Mouse (Mus musculus) cerebellum, adult (tissue): ENCODE data around the gene Mau2.
"Not testable (repeated sequence)": the region's sequence is repeated elsewhere in the genome, so short reads cannot be mapped to it uniquely, and the experiment has no call there.

Experiments used
- ATAC-seq: cut with Nextera tagmentation; 2 replicates; pipeline ENCODE4 v1.9.2; 2017; ENCODE audit warnings: mild to moderate bottlenecking, moderate library complexity, mixed read lengths; ENCODE audit not compliant: insufficient number of reproducible peaks, low FRiP score, low TSS enrichment

Gene Mau2

DNA sequence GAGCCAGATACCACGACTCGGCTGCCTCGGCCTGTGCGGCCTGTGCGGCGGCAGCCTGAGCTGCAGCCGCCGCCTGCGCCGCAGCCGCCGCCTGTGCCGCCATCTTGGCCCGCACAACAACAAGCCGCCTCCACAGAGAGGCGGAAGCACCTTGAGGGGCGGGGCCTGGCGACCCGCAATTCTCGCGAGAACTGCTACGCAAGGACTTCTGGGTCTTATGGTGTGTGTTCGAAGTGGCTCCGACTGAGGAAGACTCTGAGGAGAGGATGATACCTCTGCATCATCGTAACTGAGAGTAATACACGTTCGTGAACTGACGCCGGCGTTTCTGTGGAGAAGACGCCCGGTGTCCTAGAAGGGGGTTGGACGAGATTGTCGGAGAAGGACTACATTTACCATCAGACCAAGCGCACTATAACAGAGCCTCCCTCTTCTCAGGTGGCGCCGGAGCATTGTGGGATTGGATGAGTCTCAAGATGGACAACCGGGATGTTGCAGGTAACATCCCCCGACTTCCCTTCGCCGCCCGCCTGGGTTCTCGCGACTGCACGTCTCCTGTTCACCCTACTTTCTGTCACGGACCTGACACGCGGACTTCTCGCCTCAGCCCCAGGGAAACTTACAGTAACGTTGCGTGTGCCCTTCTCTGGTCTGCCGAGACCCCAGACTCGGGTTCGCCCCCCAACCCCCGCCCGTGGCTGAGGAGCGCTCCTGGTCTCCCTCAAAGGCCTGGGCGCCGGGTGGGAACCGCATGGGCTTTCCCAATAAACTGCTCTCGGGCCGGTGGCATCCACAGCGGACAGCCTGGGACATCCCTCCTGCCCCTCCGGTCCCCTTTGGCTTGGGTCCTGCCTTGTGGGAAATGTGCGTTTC is at the start of gene Mau2, which contains the start of gene Sugp1:
Gene Mau2, minus strand, starts transcription at position 152 of the 873 bp plus-strand sequence.
Gene Sugp1, plus strand, starts transcription at position 231 of the 873 bp plus-strand sequence.
- peak; percentile 96 for ATAC-seq

DNA sequence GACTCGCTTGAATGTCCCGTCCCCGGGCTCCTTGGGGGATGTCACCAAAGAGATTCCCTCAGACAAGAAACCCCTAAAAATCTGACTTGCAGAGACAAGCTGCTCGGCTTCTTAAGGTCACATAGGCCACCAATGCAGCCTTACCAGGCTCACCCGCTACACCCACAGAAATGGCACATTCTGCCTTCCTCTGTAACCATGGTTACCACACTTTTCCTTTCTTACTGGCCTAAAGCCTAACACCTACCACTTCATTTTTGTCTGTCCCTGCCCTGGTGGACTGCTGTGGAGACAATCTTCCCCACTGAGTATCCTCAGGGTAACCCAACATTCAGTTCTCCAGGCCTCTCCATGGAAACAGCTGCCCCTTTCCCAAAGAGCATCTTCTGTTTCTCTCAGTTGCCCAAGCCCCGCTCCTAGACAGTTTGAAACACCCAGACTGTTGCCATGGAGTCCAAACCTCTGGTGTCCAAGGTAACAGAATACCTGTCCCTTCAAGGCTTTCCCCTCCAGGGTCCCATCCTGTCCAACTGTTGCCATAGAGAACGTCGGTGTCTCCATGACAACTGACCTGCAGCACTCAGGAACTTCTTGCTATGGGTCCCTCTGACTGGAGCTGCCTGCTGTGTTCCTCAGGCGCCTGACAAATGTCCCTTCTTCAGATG is 46.9 kb upstream of the Mau2 start:
- no peak for ATAC-seq

DNA sequence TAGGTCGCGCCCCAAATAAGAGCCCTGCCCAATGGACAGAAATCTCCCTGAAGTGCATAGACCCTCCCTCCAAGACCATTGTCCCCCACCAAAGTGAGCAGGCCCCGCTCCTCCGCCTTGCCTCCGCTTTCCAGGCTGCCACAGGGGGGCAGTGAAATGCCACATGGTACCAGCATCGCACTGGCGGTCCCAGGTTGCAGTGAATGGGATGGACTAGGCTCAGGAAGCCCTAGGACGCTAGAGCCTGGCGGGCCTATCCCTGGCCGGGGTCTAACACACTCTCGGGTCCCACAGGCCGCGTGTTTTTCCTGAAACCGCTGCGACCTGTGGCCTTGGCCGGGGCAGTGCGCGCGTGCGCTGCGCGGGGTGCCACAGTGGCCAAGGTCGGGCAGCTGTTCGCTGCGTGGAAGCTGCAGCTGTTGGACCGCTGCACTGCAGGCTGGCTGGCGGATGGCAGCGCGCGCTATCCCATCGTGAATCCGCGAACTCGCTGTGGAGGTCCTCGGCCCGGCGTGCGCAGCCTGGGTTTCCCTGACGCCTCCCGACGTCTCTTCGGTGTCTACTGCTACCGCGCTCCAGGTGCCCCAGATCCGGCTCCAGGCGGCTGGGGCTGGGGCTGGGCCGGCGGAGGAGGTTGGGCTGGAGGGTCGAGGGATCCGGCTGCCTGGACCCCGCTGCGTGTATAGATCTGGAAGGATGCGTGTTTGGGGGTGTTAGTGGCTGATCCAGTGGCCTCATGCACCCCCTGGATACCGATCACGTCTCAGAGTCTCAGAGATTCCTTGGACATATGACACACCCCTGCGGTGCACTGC is 45.5 kb upstream of the Mau2 start:
- ATAC-seq: no peak

DNA sequence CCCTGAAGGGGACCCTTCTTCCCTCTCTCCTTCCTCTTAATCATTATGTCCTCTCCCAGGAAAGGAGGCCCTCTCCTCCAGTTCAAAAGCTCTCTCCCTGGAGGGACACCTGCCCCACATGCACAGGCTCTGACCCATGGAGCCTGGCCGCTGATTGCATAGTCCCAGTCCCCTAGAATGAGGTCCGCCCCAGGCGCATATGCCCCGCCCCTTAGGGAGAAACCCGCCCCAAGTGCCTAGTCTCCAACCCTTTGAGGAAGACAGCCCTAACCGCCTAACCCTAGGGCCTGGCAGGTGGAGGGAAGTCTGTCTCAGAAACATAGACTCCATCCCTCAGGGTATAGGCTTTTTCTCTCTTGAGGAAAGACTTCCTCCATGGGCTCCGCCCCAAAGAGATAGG is 44.7 kb upstream of the Mau2 start:
- no peak for ATAC-seq

DNA sequence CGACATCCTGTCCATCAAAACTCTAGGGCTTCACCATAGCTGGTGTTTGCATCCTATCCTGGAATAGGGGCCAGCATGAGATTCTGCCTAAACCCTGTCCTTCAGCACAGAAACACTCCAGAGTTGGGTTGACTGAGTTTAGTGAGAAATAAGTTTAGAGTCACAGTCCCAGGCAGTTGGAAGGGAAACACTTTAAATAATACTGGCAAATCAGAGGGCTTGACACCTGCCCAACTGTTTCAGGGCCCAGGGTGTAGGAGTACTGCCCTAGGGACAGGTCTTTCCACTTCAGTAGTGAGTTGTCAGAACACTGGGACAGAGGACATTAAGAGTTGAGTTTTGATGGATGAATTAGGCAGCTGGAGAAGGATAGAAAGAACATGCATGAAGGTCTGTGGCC is 43.6 kb upstream of the Mau2 start:
- no peak for ATAC-seq

DNA sequence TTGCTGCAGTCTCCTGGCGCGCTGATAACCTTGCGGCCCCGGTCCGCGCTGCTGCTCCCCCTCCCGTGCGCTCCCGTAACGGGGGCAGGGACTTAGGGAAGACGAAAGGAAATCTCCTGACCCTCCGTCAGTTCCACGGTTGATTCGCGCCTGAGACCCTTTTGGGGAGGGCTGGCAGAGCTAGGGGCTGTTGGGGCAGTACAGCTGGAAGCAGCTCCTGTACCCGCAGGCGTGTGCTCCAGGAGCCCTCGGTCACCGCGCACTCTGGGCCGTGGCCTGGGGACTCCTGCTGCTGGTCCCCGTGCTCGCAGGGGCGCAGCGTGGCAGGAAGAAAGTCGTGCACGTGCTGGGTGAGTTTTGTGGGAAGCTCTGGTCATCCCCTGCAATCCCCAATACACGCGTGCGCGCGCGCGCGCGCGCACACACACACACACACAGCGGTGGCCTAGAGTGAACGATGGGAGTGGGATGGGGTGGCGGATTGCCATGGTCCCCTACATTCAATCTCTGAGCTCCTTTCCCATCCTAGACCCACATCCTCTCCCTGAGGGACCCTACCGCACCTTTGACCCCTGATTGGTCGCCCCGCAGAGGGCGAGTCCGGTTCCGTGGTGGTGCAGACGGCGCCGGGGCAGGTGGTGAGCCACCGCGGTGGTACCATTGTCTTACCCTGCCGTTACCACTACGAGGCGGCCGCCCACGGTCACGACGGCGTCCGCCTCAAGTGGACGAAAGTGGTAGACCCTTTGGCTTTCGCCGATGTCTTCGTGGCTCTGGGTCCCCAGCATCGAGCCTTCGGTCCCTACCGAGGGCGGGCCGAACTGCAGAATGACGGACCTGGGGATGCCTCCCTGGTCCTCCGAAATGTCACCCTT is 41.9 kb upstream of the Mau2 start:
- 0 out of 2 replicates have a peak, but pooled peaks have one; percentile 24 for ATAC-seq

DNA sequence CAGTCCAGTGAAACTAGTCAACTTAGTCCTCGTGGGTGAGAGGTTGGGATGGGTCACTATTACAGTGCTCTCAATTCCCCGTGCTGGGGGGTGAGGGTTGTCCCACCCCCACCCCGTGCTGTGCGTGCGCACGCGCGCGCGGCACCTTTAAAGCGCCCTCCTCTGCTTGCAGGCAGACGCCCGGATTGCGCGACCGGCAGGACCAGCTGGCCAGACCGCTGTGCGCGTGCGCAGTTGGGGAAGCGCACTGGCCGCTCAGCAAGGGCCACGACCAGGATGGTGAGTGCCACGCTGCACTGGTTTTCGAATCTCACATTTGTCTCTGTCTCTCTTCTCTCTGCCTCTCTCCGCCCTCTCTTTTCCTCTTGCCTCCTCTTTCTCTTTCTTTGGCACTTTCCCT is 40.8 kb upstream of the Mau2 start, which contains the start of gene Hapln4:
Gene Hapln4, plus strand, starts transcription at position 173 of the 400 bp plus-strand sequence.
- ATAC-seq: peak; percentile 72

DNA sequence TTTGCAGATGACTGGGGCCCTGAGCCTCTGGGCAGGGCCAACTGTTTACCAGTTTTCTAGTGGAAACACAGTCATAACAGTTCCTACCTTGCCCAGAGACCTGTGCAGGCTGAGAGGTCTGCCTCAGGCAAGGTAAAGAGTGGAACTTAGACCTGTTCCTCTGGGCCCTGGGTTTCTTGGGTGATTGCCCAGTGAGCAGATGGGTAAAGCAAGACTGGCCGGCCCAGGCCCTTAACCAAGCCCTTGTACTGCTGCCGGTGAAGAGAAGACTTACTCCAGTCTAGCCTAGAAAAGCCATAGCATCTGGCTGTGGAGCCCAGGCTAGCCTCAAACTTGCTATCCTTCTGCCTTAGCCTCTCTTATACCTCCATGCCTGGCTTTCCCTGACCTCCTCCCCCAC is 39.4 kb upstream of the Mau2 start:
- no peak for ATAC-seq

- no peak for ATAC-seq
Measured at GRCm38 (mm10) chr8:70073682-70074081, 31.1 kb upstream of the Mau2 start.

DNA sequence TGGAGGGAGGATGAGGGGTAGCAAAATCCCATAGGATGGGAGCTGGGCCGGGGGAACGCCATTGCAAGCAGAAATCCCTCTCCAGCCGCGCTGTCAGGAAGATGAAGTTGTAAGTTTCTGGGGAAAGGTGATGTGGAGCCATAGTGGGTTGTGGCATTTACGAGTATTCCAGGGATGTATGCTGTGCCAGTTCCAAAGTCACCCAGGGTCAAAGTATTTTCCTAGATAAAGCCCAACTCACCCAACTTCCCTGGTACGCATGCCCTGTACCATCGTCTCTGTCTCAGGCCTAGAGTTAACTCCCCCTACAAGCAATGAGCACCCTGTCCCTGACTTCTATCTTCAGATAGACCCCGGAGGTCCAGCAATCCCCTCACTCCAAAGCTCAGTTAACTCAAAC is 30.6 kb upstream of the Mau2 start:
- ATAC-seq: no peak

GRCm38 (mm10) chr8:70072441-70073069 is 30.0 kb upstream of the Mau2 start, which contains the start of gene Tm6sf2:
Tm6sf2 (plus strand) TSS chr8:70072924.
- no peak for ATAC-seq

- no peak for ATAC-seq
Measured at GRCm38 (mm10) chr8:70071836-70072440, 29.4 kb upstream of the Mau2 start.

GRCm38 (mm10) chr8:70057721-70058120 is 15.2 kb upstream of the Mau2 start:
- no peak for ATAC-seq

- not testable (repeated sequence) for ATAC-seq
Measured at GRCm38 (mm10) chr8:70050434-70050833, 7.9 kb upstream of the Mau2 start.

DNA sequence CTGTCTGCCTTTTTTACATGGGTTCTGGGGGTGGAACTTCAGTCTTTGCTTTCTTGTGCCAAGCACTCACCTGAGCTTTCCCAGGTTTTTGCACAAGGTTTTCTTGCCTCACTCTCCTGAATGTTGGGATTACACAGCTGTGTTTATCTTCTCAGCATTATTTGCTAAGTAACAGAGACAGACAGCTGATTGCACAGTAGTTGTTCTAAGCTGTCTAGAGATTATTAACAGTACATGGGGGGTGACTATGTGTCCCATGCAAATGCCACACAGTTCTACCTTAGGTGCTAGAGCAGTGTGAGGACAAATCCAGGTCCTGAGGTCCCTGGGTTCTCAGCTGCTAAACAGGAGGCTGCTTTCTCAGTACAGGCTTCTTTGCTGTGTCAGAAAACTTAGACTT is 7.1 kb upstream of the Mau2 start:
- no peak for ATAC-seq

GRCm38 (mm10) chr8:70043996-70044395 is 1.5 kb upstream of the Mau2 start:
- no peak for ATAC-seq

- no peak for ATAC-seq
Measured at GRCm38 (mm10) chr8:70041885-70042546, 518 bp downstream of the Mau2 start.

DNA sequence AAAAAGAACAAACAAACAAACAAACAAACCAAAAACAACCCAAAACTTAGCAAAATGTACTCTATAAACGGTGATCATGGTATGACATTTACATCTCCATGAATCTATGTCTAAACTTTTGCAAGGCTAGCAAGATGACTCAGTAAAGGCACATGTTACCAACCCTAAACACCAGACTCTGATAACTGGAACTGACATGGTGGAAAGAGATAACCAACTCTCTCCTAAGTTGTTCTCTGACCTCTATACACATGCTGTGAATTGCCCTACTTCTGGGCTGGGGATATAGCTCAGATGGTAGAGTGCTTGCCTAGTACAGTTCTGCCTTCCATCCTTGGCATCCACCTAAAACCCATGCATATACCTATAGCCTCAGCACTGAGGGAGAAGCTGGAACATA is 4.5 kb downstream of the Mau2 start:
- no peak for ATAC-seq
